Mouse (Mus musculus): ENCODE measurements at regions not wholly inside any gene's neighbourhood (a gene's known extent, or its start where the extent isn't known, plus 50 kb on each side); places are given as distances from the start of the nearest gene placed in this dataset.

- in situ Hi-C loops (cut with MseI, MboI): loop anchor here (5.0 kb wide), 2 partner anchors 62 to 67 kb away; no protein-coding TSS in a partner anchor
Measured at GRCm38 (mm10) chr16:5538836-5539510, 283.2 kb upstream of the Eef2kmt start.

- in situ Hi-C loops (cut with MseI, MboI): loop anchor here (5.0 kb wide), 2 partner anchors 60 to 65 kb away; no protein-coding TSS in a partner anchor
Measured at GRCm38 (mm10) chr16:5537286-5538204, 281.8 kb upstream of the Eef2kmt start.

DNA sequence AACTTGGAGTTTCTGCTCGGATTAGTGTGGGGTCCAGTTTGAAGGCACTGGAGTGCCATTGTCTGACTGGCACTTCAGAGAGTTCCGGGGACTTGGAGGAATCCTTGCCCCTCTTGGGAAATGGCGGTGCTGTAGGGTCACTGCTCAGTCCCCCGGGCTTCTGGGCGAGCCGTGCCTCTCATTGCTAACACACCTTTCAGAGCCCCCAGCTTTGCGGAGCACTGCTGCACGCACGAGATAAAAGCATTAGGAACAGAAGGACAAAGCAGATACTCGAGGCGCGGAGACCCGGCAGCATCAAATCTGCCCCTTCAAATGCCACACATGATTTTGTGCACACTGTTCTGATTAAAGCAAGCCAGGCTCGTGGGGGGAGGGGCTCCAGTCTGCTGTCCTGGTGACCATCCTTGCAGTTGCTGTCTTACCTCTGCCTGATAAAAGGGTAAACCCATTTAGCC is 280.8 kb upstream of the Eef2kmt start:
- in situ Hi-C loops (cut with MseI, MboI): loop anchor here (5.0 kb wide), 2 partner anchors 59 to 64 kb away; no protein-coding TSS in a partner anchor

- in situ Hi-C loops (cut with MseI, MboI): loop anchor here (5.0 kb wide), 2 partner anchors 58 to 63 kb away; no protein-coding TSS in a partner anchor
Measured at GRCm38 (mm10) chr16:5535414-5535813, 279.6 kb upstream of the Eef2kmt start.

DNA sequence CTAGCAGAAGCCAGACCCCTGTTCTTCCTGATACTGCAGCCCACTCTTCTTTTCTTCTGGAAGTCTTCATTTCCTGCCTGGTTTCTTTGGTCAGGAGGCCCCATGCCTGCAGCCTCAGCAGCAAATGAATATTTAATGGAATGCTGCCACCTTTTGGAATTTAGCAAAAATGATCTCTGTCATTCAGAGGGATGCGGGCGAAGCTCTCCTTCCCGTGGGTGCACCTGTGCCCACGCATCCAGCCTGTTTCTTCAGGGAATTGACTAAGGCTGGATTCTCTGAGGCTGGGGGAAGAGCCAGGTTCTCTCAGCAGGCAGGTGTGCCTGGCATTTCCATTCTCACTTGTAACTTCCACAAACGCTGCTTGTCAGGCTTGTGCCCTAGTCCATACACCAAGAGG is 279.1 kb upstream of the Eef2kmt start:
- in situ Hi-C loops (cut with MseI, MboI): loop anchor here (5.0 kb wide), 2 partner anchors 58 to 63 kb away; no protein-coding TSS in a partner anchor

- in situ Hi-C loops (cut with MseI, MboI): no loop called here
Measured at GRCm38 (mm10) chr16:5534385-5534784, 278.6 kb upstream of the Eef2kmt start.

DNA sequence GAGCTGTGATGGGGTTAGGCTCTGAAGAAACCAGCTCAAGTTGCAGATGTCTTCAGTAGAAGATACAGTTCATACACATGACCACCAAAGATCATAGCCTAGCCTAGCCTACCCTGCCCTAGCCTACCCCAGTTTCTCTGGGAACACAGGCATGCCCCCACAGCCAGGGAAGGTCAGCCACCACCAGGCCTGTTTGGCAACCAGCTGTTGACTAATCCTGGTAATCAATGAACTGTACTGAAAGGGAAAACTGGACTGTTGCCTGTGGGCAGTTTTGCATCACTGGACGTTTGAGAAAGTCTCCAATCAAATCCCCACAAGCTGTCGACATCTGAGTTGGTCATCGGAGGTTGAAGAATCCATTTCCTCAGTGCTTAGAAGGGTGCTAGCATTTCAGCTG is 276.5 kb upstream of the Eef2kmt start:
- in situ Hi-C loops (cut with MseI, MboI): no loop called here

GRCm38 (mm10) chr16:5529823-5530222 is 274.0 kb upstream of the Eef2kmt start:
- in situ Hi-C loops (cut with MseI, MboI): no loop called here

DNA sequence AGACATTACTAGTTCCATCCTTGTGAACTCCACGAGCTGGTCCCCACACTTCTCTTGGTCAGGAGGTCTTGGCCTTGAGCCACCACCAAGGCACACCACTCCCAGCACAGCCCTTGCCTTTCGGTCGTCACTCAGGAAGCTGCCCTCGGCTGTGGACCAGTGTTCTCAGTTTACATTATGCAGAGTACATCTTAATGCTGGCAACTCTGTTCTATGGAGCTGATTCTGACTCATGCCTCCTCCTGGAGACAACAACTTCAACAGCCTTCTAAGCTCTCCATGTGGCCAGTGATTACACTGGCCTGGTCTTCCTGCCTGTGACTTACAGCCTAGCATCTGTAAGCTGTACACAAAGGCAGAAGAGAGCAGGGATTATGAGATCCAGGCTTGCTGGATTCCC is 272.2 kb upstream of the Eef2kmt start:
- in situ Hi-C loops (cut with MseI, MboI): no loop called here

DNA sequence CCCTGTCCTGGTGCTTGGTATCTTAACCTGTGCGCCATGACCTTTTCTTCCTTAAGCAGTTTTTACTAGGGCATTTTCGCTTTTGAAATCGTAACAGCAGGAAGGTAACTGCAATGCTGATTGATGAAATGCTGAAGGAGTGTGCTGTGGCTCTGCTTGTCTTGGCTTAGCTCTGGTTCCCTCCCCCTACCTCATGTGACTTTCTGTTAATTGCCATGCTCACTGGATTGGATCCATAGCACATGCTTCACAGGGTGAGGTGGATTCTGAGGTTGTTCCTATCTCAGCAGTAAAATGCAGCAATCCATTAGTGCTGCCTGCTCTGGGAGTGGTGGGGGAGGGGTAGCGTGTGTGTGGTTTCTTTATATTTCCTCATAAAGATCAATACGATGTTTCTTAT is 268.6 kb upstream of the Eef2kmt start:
- in situ Hi-C loops (cut with MseI, MboI): no loop called here

DNA sequence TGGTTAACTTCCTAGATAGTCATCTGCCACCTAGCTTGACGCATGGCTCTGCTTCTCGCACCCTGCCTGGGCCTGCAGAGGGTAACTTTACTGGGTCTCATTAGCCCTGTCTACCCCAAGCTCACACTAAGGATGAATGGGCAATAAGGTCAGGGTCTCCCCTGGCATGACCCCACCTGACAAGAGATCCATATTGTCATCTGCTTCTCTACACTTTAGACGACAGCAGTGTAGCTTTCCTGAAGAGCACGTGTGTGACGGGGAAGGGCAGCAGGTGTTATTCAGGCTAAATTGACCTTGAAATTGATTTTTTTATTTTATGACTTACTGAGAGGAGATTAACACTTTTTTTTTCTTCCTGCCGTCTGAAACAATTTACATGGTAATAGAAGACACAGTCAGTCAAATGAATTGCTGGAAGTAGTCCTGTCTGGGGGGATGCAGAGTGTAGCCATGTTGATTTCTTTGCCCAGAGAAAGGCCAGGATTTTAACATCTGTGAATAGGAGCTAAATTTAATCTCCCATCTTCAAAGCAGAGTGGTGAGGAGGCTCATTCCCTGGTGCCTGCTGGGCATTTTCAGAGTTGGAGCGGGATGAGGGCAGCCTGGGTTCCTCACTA is 267.7 kb upstream of the Eef2kmt start:
- in situ Hi-C loops (cut with MseI, MboI): no loop called here

DNA sequence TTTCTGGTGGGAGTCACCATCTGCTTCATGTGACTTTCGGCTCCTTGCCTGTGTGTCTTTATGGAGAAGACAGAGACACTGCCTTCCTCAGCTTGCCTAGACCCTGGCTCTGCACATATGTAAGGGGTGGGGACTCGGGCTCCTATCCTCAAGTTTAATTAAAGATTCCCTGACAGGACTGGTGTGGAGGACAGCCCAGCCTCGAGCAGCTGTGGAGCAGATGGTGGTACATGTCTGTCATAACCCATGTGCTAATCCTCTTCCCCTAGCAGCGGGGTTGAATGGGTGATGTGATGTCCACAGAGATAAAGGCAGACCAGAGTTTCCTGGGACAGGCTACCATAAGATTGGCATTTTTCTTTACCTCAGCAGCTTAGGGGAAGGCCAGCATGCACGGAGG is 262.0 kb upstream of the Eef2kmt start:
- in situ Hi-C loops (cut with MseI, MboI): no loop called here

GRCm38 (mm10) chr16:5515867-5516266 is 260.1 kb upstream of the Eef2kmt start:
- in situ Hi-C loops (cut with MseI, MboI): no loop called here

- in situ Hi-C loops (cut with MseI, MboI): no loop called here
Measured at GRCm38 (mm10) chr16:5507261-5507660, 251.5 kb upstream of the Eef2kmt start.

- in situ Hi-C loops (cut with MseI, MboI): no loop called here
Measured at GRCm38 (mm10) chr16:5501961-5502360, 246.2 kb upstream of the Eef2kmt start.

GRCm38 (mm10) chr16:5496051-5496685 is 240.4 kb upstream of the Eef2kmt start:
- in situ Hi-C loops (cut with MseI, MboI): no loop called here

GRCm38 (mm10) chr16:5493352-5493751 is 237.6 kb upstream of the Eef2kmt start:
- in situ Hi-C loops (cut with MseI, MboI): no loop called here

- in situ Hi-C loops (cut with MseI, MboI): no loop called here
Measured at GRCm38 (mm10) chr16:5487259-5487658, 231.5 kb upstream of the Eef2kmt start.

DNA sequence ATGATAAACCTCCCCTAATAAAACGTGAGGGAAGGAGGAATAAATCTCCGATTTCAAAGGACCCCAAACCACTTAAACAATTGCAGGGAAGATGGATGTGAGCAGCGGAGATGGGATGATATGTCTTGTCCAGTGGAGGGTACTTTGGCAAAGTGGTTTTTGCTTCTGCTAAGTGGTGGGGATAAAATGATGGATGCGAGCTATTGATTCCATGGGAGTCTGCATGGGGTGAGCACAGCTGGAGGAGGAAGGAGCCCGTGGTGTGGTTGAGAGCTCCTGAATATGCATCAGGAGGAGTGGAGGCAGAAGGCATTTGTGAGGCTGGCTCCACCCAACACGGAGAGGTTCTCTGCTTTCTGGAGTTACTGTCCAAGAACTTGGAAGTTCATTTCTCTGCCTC is 227.6 kb upstream of the Eef2kmt start:
- in situ Hi-C loops (cut with MseI, MboI): no loop called here

DNA sequence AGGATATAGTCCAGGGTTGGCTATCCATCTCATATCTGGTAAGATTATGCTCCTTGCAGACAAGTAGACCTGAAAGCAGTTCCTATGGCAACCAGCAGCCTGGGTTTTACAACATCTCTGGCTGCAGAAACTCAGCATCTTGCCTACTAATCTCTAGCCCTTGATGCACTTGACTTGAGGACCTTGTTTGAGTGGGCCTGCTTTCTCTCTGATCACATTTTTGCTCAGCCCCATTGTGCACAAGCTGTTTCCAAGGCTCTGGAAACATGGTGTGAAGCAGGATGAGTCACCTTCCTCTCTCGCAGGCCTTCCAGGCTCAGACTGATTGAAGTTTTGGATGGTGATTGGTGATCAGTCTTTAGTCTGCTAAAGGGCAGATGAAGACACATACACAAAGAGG is 224.4 kb upstream of the Eef2kmt start:
- in situ Hi-C loops (cut with MseI, MboI): no loop called here

DNA sequence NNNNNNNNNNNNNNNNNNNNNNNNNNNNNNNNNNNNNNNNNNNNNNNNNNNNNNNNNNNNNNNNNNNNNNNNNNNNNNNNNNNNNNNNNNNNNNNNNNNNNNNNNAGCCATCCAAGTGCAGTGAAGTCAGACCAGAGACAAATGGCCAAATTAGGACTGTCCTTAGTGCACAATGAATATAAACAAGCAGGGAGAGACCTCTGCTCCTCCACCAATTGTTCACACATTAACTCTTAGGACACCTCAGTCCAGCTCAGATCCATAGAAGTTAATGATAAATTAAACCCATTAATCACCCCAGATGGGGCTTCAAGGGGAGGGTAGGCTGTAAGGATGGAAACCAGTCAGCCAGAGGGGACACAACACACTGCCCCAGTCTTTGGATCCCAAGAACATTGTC is 223.2 kb upstream of the Eef2kmt start:
- in situ Hi-C loops (cut with MseI, MboI): loop anchor here in 1 of 2 experiments (5.0 kb wide), 1 partner anchor 58 kb away; no protein-coding TSS in a partner anchor
